Mouse (Mus musculus): Measurements from ENCODE around the gene 1700074P13Rik. TPM values are rescaled to one million over a fixed set of nuclear protein-coding genes. Genes with fewer than 3 reads are reported as not detected.
"Not testable (repeated sequence)": the region's sequence is repeated elsewhere in the genome, so short reads cannot be mapped to it uniquely, and the experiment has no call there.

Gene 1700074P13Rik
- not detected in 2 replicates for polyA plus RNA-seq (2015; fragmentation: Nextera tagmentation; extraction: Ambion mirVana)

DNA sequence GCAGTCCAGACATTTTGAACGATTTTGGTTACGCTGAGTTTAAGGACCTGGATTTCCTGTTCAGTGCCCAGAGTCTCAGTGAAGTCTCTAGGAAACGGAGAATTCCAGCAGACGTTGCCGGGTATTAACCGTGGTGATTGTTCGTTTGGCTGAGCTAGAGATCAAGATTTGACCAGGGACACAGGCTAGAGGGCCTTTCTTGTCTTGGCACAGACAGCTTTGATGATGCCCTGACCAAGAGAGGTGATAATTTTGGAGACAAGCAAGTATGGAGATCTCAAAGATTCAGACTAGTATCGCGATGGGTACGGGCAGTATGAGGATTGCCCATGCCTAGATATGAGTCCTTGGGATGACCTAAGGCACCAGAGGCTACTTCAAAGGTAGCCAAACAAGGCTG lies at the start of gene 1700074P13Rik:
Gene 1700074P13Rik (minus strand): TSS at position 101 of the 400 bp plus-strand sequence.
- no peak within 1 kb of the TSS for H3K27ac ChIP-seq (ENCODE audit: low read depth)
- no peak for DNase-seq
- H3K4me2 ChIP-seq (ENCODE audit: low read depth, low read length): no peak within 1 kb of the TSS
- no peaks in the 10 kb centered on the region for H3K4me1 ChIP-seq (ENCODE audit: insufficient read depth)
- no peaks in the 10 kb centered on the region for H3K36me3 ChIP-seq (replicated peaks; ENCODE audit: insufficient read depth, low read length)
- no peak within 1 kb of the TSS for H3K9ac ChIP-seq (replicated peaks)
- no peak within 1 kb of the TSS for H3K4me3 ChIP-seq (ENCODE audit: low read depth, low read length)
- 89% methylated on average over 10 of the region's 10 CpGs for WGBS (ENCODE audit: insufficient replicate concordance)
- H3K9me3 ChIP-seq (ENCODE audit: low read length): no peaks in the 10 kb centered on the region
- no peaks in the 10 kb centered on the region for H3K27me3 ChIP-seq (ENCODE audit: insufficient read depth, low read length)
- TF ChIP-seq EP300 (IDR thresholded peaks at IDR 0.05; ENCODE audit: low read depth) (no peak), CTCF (IDR thresholded peaks at IDR 0.05; ENCODE audit: low read depth) (no peak)
- no peak for ATAC-seq

DNA sequence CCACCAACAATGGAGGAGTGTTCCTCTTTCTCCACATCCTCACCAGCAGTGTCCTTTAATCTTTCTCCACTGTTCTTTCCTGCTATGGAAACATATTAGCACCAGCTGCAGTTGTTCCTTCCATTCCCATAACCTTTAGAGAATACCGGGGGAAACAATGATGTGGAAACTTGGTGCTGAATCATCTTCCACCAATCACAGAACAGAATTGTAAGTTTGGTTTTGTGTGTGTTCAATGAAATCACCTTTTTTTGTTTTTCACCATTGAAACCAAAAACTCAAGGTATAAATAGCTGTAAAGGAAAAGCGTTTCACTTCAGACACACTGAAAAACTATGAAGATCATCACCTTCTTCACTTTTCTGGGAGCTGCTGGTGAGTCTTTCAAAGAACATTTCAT lies 24.1 kb upstream of the 1700074P13Rik start, which contains the start of gene 1810009J06Rik:
Gene 1810009J06Rik (plus strand): TSS at position 301 of the 400 bp plus-strand sequence.
- not testable (repeated sequence) for H3K9ac ChIP-seq (replicated peaks); H3K27ac ChIP-seq (ENCODE audit: low read depth); H3K27me3 ChIP-seq (ENCODE audit: insufficient read depth, low read length); H3K36me3 ChIP-seq (replicated peaks; ENCODE audit: insufficient read depth, low read length); H3K4me3 ChIP-seq (ENCODE audit: low read depth, low read length); DNase-seq; ATAC-seq; H3K4me2 ChIP-seq (ENCODE audit: low read depth, low read length); H3K9me3 ChIP-seq (ENCODE audit: low read length); H3K4me1 ChIP-seq (ENCODE audit: insufficient read depth)
- WGBS (ENCODE audit: insufficient replicate concordance): 80% methylated on average over 2 of the region's 2 CpGs

- Histone ChIP-seq H3K27ac (ENCODE audit: low read depth) (no peak overlapping the region), H3K27me3 (ENCODE audit: insufficient read depth, low read length) (no peaks in the 10 kb centered on the region), H3K9ac (replicated peaks) (no peak overlapping the region), H3K4me2 (ENCODE audit: low read depth, low read length) (no peak overlapping the region), H3K4me3 (ENCODE audit: low read depth, low read length) (no peak overlapping the region), H3K36me3 (replicated peaks; ENCODE audit: insufficient read depth, low read length) (no peaks in the 10 kb centered on the region), H3K4me1 (ENCODE audit: insufficient read depth) (no peaks in the 10 kb centered on the region), H3K9me3 (ENCODE audit: low read length) (no peaks in the 10 kb centered on the region)
- DNase-seq: no peak
- WGBS (ENCODE audit: insufficient replicate concordance): 54% methylated on average over 2 of the region's 2 CpGs
- ATAC-seq: no peak
- TF ChIP-seq EP300 (IDR thresholded peaks at IDR 0.05; ENCODE audit: low read depth) (no peak), CTCF (IDR thresholded peaks at IDR 0.05; ENCODE audit: low read depth) (no peak)
These were observed 13.4 kb upstream of the 1700074P13Rik start for GRCm38 (mm10) chr6:40953716-40954115.

DNA sequence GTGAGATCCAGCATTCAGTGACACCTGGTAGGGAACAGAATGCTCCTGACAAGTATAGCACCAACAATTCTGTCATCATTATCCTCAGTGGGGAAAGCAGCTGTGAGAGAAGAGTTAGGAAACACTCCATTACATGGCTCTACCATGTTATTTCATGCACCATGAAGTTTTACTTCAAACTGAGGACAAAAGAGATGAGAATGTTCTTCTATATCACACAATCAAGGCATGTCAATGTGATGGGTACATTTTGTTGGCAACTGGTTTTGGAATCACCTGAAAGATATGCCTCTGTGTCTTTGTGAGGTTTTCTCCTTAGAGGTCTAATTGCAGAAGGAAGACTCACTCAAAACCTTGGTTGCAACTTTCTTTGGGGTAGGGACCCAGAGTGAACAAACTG lies 11.4 kb upstream of the 1700074P13Rik start, which contains the start of gene Gm4744:
Gene Gm4744 (minus strand): TSS at position 101 of the 400 bp plus-strand sequence.
- no peak within 1 kb of the TSS for H3K4me2 ChIP-seq (ENCODE audit: low read depth, low read length)
- no peak within 1 kb of the TSS for H3K27ac ChIP-seq (ENCODE audit: low read depth)
- H3K9ac ChIP-seq (replicated peaks): no peak within 1 kb of the TSS
- no peak for TF ChIP-seq CTCF (IDR thresholded peaks at IDR 0.05; ENCODE audit: low read depth)
- no peak for TF ChIP-seq EP300 (IDR thresholded peaks at IDR 0.05; ENCODE audit: low read depth)
- DNase-seq: no peak
- H3K9me3 ChIP-seq (ENCODE audit: low read length): no peaks in the 10 kb centered on the region
- H3K4me1 ChIP-seq (ENCODE audit: insufficient read depth): no peaks in the 10 kb centered on the region
- ATAC-seq: no peak
- H3K36me3 ChIP-seq (replicated peaks; ENCODE audit: insufficient read depth, low read length): no peaks in the 10 kb centered on the region
- H3K27me3 ChIP-seq (ENCODE audit: insufficient read depth, low read length): no peaks in the 10 kb centered on the region
- no peak within 1 kb of the TSS for H3K4me3 ChIP-seq (ENCODE audit: low read depth, low read length)

GRCm38 (mm10) chr6:40919954-40920353 lies 20.4 kb downstream of the 1700074P13Rik start:
- H3K9ac ChIP-seq (replicated peaks): no peak overlapping the region
- no peak for TF ChIP-seq EP300 (IDR thresholded peaks at IDR 0.05; ENCODE audit: low read depth)
- TF ChIP-seq CTCF (IDR thresholded peaks at IDR 0.05; ENCODE audit: low read depth): no peak
- no peaks in the 10 kb centered on the region for H3K27me3 ChIP-seq (ENCODE audit: insufficient read depth, low read length)
- 79% methylated on average over 4 of the region's 4 CpGs for WGBS (ENCODE audit: insufficient replicate concordance)
- H3K4me3 ChIP-seq (ENCODE audit: low read depth, low read length): no peak overlapping the region
- H3K4me2 ChIP-seq (ENCODE audit: low read depth, low read length): no peak overlapping the region
- ATAC-seq: no peak
- H3K4me1 ChIP-seq (ENCODE audit: insufficient read depth): no peaks in the 10 kb centered on the region
- H3K27ac ChIP-seq (ENCODE audit: low read depth): no peak overlapping the region
- DNase-seq: no peak
- H3K9me3 ChIP-seq (ENCODE audit: low read length): no peaks in the 10 kb centered on the region
- H3K36me3 ChIP-seq (replicated peaks; ENCODE audit: insufficient read depth, low read length): no peaks in the 10 kb centered on the region

- H3K27me3 ChIP-seq (ENCODE audit: insufficient read depth, low read length): no peaks in the 10 kb centered on the region
- no peaks in the 10 kb centered on the region for H3K4me1 ChIP-seq (ENCODE audit: insufficient read depth)
- H3K4me3 ChIP-seq (ENCODE audit: low read depth, low read length): no peak within 1 kb of the TSS
- no peaks in the 10 kb centered on the region for H3K36me3 ChIP-seq (replicated peaks; ENCODE audit: insufficient read depth, low read length)
- DNase-seq (no peak), ATAC-seq (no peak)
- no peak within 1 kb of the TSS for H3K4me2 ChIP-seq (ENCODE audit: low read depth, low read length)
- no peak within 1 kb of the TSS for H3K9ac ChIP-seq (replicated peaks)
- H3K9me3 ChIP-seq (ENCODE audit: low read length): no peaks in the 10 kb centered on the region
- no peak for TF ChIP-seq CTCF (IDR thresholded peaks at IDR 0.05; ENCODE audit: low read depth)
- no peak for TF ChIP-seq EP300 (IDR thresholded peaks at IDR 0.05; ENCODE audit: low read depth)
- H3K27ac ChIP-seq (ENCODE audit: low read depth): no peak within 1 kb of the TSS
These were observed 40.1 kb downstream of the 1700074P13Rik start, which contains the start of gene Prss58 for GRCm38 (mm10) chr6:40900287-40900686. TSS of gene Prss58 (minus strand) at chr6:40900387.

- no peaks in the 10 kb centered on the region for H3K27me3 ChIP-seq (ENCODE audit: insufficient read depth, low read length)
- H3K9ac ChIP-seq (replicated peaks): no peak overlapping the region
- no peak overlapping the region for H3K4me2 ChIP-seq (ENCODE audit: low read depth, low read length)
- no peak for TF ChIP-seq EP300 (IDR thresholded peaks at IDR 0.05; ENCODE audit: low read depth)
- no peak for TF ChIP-seq CTCF (IDR thresholded peaks at IDR 0.05; ENCODE audit: low read depth)
- no peak overlapping the region for H3K4me3 ChIP-seq (ENCODE audit: low read depth, low read length)
- 53% methylated on average over 1 of the region's 1 CpGs for WGBS (ENCODE audit: insufficient replicate concordance)
- peak; percentile 49 for ATAC-seq
- DNase-seq: no peak
- no peaks in the 10 kb centered on the region; the same call in 1 of the 2 replicates for H3K4me1 ChIP-seq (ENCODE audit: insufficient read depth)
- no peaks in the 10 kb centered on the region for H3K36me3 ChIP-seq (replicated peaks; ENCODE audit: insufficient read depth, low read length)
- H3K27ac ChIP-seq (ENCODE audit: low read depth): no peak overlapping the region
- H3K9me3 ChIP-seq (ENCODE audit: low read length): no peaks in the 10 kb centered on the region
These were observed 45.6 kb downstream of the 1700074P13Rik start for GRCm38 (mm10) chr6:40894716-40895115.
